Mouse (Mus musculus) lung, postnatal 25 days (tissue): ENCODE data around the gene Gm20695.
"Not testable (repeated sequence)": the region's sequence is repeated elsewhere in the genome, so short reads cannot be mapped to it uniquely, and the experiment has no call there.

ENCODE experiments used
- DNase-seq: peaks from one replicate; pipeline ENCODE4 v3.0.0; 2022; ENCODE audit warnings: low spot score

The Gm20695 gene

GRCm38 (mm10) chr16:3884201-3885064 lies at the start of gene Gm20695, which contains the start of gene Zfp597:
Gm20695 (plus strand) TSS chr16:3884648.
Zfp597 (minus strand) TSS chr16:3884561.
- peak; percentile 95 for DNase-seq

GRCm38 (mm10) chr16:3835461-3835860 lies 49.0 kb upstream of the Gm20695 start:
- DNase-seq: no peak

DNA sequence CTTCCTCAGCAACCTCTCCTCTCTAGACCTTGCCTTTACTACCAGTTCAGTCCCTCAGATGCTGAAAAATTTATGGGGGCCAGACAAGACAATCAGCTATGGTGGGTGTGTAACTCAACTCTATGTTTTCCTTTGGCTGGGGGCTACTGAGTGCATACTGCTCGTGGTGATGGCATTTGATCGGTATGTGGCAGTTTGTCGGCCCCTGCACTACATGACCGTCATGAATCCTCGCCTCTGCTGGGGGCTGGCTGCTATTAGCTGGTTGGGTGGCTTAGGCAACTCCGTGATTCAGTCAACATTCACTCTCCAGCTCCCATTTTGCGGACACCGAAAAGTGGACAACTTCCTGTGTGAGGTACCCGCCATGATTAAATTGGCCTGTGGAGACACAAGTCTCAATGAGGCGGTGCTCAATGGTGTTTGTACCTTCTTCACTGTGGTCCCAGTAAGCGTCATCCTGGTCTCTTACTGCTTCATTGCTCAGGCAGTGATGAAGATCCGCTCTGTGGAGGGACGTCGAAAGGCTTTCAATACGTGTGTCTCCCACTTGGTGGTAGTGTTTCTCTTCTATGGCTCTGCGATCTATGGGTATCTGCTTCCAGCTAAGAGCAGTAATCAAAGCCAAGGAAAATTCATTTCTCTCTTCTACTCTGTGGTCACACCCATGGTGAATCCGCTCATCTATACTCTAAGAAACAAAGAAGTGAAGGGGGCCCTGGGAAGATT lies 45.1 kb upstream of the Gm20695 start:
- DNase-seq: no peak

DNA sequence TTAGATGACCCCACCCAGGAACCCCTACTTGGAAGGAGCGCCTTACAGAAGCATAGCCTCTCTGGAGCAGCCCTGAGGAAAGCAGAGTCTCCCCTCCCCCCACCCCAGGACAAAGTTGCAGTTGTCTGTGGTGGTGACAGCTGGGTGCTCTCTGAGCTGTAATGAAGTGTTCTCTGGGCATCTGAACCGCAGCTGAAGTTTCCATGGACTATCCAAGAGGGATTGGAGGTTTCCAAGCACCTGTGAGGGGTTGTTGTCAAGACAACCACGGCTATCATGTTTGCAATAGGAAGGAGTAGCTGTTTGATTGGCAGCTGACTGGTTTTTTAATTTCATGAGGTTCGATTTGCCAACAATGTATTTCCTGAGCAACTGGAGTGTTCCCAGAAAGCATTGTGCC lies 41.5 kb upstream of the Gm20695 start:
- DNase-seq: no peak

- DNase-seq: no peak
Measured at GRCm38 (mm10) chr16:3843796-3844195, 40.7 kb upstream of the Gm20695 start.

DNA sequence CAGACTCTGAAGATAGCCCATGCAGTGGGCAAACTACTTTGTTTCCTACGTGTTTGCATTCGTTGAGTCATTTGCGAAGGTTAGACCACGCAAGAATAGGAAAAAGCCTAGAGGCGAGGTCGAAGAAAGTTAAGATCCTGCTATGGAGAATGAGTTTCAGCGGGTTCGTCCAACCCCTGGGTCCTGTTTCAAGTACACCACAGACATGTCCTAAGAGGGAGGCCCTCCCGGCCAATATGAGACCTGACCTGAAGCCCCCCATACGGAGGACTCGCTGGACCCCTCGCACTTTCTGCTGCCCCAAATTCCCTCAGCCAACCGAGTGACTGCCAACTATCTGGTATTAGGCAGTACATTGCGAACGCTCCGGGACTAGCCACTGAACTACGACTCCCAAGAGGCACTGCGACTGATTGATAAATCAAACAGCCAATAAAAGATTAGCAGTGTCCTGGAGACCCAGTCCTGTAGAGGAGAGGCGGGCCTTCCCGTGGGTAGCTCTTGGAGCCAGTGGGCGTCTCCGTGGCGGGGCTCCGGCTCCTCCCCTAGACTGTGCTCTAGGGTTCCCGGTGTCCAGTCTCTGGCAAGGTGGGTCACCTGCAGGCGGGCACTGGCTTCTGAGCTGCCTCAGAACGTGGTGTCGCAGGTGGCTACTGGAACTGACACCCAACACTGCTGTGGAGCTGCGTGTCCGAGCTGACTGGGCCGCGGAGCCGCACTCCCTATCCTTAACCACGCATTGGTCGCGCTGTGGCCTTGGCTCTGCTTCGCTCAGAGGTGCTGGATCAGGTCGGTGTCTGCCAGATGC lies 37.5 kb upstream of the Gm20695 start, which contains the start of gene Zfp174:
Gene Zfp174 (plus strand): TSS at position 558 of the 808 bp plus-strand sequence.
- DNase-seq: peak; percentile 99

- DNase-seq: no peak
Measured at GRCm38 (mm10) chr16:3847871-3848270, 36.6 kb upstream of the Gm20695 start.

- no peak for DNase-seq
Measured at GRCm38 (mm10) chr16:3848416-3848815, 36.0 kb upstream of the Gm20695 start.

- not testable (repeated sequence) for DNase-seq
Measured at GRCm38 (mm10) chr16:3851301-3851700, 33.1 kb upstream of the Gm20695 start.

- DNase-seq: no peak
Measured at GRCm38 (mm10) chr16:3852586-3852985, 31.9 kb upstream of the Gm20695 start.

DNA sequence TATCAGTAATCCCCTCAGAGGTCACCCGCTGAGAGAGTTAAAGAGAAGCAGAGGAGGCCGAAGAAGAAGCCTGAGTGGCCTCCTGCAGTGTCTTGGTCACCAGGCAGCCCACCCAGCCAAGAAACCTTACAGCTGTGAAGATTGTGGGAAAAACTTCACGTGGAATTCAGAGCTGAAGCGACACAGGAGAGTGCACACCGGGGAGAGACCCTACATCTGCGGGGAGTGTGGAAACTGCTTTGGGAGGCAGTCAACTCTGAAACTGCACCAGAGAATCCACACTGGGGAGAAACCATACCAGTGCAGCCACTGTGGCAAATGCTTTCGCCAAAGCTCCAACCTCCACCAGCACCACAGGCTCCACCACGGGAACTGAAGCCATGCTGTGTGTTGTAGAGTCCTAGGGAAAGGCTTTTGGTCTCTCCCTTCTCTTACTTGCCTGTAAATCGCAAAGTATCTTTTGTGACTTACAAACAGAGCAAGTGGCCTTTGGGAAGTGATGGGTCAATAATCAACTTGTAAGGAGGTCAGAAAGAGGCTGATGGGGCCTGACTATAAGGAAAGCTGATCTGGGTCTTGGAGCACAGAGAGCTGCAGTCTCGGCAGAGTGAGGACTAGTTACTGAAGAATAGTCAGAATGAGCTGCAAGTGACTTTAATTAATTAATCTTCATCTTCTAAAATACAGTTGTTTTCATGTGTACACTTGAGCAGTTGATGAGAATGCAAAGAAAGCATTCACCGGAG lies 29.8 kb upstream of the Gm20695 start:
- no peak for DNase-seq

GRCm38 (mm10) chr16:3855776-3856175 lies 28.7 kb upstream of the Gm20695 start:
- no peak for DNase-seq

DNA sequence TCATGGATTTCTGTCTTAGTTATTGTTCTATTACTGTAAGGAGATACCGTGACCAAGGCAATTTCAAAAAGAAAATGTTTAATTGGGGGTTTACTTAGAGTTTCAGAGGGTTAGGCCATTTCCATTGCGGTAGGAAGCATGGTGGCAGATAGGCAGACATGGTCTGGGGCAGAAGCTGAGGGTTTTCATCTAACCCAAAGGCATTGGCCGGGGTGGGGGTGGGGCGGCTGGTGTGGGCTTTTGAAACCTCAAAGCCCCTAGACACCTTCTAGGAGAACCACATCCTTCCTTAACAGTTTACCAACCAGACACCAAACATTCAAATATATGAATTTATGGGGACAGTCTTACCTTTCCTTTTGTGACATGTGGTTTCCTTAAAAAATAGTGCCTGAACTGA lies 25.2 kb upstream of the Gm20695 start:
- no peak for DNase-seq

- DNase-seq: no peak
Measured at GRCm38 (mm10) chr16:3871815-3872214, 12.6 kb upstream of the Gm20695 start.

GRCm38 (mm10) chr16:3872216-3873047 lies 12.0 kb upstream of the Gm20695 start, which contains the start of gene Naa60:
Naa60 (plus strand) TSS chr16:3872375.
- DNase-seq: peak; percentile 94

- DNase-seq: no peak
Measured at GRCm38 (mm10) chr16:3876346-3876745, 8.1 kb upstream of the Gm20695 start.

- no peak for DNase-seq
Measured at GRCm38 (mm10) chr16:3885065-3885670, 720 bp downstream of the Gm20695 start.

- DNase-seq: no peak
Measured at GRCm38 (mm10) chr16:3891621-3892295, 7.3 kb downstream of the Gm20695 start.

DNA sequence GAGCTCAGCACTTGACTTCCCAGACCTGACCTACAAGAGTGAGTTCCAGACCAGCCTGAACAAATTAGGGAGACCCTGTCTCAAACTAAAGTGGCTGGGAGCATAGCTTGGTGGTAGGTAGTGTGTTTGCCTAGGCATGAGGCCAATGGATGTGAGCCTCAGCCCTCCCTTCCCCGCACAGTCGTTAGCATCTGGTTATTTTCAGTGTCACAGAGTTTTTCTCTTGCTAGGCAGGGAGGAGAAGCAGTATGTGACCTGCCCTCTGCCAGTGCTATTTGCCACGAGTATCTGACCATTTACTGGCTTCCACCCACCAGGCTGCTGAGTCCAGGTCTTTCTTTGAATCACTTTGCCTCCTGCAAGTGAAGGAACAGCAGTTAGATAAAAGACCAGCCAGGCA lies 9.3 kb downstream of the Gm20695 start:
- no peak for DNase-seq
